Mouse (Mus musculus): ENCODE results near the gene Zbtb16. TPM values are rescaled to one million over a fixed set of nuclear protein-coding genes. Genes with fewer than 3 reads are reported as not detected.

Gene Zbtb16
- 21.0 and 21.6 TPM in 2 replicates for total RNA-seq (2021)
- long read RNA-seq, partial matches to known transcripts = 5 of 20 reads
- long read RNA-seq, other reads (novel, unspliced or antisense) = 12 of 20 reads

DNA sequence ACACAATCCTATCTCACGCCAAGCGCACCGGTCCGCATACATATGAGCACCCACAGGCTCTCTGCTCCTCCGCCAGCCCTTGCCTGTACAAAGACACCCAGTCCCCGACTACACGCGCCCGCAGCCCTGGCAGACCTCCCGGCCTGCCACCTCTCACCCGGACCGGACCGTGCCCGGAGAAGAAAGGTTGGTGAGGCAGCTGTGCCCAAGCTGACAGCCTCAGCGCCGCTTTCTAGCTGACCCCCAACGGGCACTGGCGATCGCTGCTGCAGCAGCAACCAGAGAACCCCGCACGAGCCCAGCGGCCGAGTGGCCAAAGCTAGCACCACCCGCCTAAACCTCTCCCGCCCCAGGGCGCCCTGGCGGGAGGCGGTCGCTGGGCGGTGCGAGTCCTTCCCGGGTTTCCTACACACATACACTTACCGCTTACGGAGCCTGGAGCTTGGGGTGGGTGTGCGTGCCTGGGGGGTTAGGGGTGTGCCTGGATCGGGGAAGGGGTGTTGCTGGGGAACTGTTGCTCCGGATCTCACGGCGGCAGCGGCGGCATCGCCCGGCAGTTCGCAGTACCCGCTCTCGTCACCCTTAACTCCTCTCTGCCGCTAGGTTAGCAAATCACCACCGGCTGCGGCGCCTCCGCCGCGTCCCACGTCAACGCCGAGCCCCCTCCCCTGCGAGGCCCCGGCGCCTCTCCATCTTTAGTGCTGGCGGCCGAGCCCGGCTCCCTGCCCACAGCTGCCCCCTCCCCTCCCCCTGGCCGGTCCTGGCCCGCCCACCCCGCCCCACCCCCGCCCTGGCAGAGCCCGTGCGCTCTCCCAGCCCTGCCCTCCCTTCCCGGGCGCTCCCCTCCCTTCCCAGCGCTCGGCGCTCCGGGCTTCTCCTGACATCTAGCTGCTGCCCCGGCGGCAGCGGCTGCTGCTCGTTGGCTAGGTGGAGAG is at the start of gene Zbtb16:
TSS of gene Zbtb16 (minus strand) at position 592 of the 935 bp plus-strand sequence.
- DNase-seq = peak; percentile 84

DNA sequence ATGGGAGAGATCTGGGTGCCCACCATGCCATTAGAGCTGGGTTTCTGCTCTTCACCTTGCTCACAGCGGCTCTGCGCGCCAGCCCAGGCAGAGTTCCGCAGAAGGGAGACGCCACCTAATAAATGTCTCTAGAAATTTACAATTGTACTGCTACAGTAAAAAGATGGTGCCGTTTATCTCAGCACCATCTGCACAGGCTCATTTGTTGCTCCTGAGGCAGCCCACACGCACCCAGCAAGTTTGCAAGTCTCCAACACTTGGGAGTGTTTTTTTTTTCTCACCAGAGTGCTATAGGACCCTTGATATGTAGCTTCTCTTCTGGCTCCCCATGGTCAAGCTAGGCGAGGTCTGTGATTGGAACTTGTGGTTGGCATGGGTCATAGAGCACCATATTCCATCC is 36.9 kb upstream of the Zbtb16 start:
- DNase-seq = no peak

DNA sequence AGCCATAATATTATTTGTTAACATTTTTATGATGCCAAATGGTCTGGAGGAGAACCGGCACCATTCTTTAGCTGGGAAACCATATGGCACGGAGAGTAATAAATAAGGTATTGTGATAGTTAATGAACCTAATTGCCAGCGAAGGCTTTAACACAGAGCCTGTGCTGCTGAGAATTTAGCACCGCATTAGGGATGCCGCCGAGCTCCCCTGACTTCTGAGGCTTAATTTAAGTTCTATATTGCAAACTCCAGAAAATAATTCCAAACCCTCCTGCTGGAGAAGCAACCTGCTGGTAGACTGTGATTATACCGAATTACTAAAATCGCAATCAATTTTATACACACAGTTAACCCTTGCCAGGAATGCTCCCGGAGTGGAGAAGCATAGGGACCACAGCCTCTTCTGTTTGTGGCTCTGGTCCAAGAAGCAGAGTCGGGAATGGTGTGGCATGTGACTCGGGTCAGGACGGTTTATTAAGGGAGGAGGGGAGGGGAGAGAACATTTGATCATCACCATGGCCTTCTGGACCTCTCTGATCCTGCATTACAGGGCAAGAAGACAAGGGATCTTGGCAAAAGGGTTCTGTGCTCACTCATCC is 30.6 kb upstream of the Zbtb16 start:
- no peak for DNase-seq

GRCm38 (mm10) chr9:48865235-48865634 is 29.2 kb upstream of the Zbtb16 start:
- DNase-seq = no peak

DNA sequence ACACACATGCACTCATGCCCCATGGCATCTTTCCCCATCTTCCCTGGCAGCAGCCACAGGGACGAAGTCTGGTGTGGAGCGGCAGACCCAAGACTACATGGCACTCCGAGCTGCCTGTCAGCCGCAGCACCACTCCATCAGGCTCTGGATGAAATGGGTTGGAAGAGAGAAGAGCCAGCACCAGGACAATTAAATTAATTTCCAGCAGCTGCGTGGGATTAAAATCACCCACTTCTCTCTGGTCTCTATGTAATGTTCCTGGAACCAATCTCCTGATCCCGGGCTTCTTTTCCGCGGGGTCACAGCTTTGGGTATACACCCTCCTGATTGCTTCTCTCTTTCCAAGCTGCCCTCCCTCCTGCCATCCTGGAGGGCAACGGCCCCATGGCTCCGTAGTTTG is 25.5 kb upstream of the Zbtb16 start:
- no peak for DNase-seq

GRCm38 (mm10) chr9:48860526-48860845 is 24.5 kb upstream of the Zbtb16 start:
- DNase-seq = peak; percentile 65

GRCm38 (mm10) chr9:48859828-48860525 is 24.0 kb upstream of the Zbtb16 start:
- no peak for DNase-seq

DNA sequence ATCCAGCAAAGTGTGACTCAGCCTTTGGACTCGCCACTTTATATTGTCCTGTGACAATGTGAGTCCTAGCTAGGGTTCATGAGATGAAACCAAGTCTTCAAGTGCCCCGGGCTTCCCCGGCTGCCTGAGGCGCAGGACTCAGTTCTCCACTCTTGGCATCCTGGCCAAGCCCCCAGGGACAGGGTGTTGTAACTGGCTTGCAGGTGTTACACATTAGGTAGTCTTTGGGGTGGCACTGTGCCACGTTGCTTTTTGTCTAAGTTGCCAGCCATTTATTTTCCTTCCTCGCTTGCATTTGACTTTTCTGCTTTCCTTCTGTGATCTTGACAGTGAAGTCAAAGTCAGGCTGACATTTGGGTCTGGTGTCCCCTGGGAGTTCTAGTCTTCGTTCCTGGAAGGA is 21.9 kb upstream of the Zbtb16 start:
- peak; percentile 23 for DNase-seq

DNA sequence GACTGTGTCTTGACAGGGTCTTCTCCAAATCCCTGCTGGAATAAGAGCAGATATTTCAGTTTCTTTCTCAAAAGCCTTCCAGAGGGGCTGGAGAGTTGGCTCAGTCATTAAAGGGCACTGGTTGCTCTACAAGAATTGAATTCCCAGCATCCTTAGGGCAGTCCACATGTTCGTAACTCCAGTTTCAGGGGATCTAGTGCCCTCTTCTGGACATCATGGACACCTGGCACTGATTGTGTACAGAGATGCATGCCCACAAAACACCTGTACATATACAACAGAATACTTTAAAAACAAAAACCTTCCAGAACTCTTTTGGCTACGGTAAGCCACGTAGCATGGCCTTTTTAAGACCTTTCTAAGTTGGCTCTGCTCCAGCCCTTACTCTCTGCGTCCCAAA is 20.2 kb upstream of the Zbtb16 start:
- no peak for DNase-seq

- no peak for DNase-seq
Measured at GRCm38 (mm10) chr9:48849531-48849930, 13.5 kb upstream of the Zbtb16 start.

DNA sequence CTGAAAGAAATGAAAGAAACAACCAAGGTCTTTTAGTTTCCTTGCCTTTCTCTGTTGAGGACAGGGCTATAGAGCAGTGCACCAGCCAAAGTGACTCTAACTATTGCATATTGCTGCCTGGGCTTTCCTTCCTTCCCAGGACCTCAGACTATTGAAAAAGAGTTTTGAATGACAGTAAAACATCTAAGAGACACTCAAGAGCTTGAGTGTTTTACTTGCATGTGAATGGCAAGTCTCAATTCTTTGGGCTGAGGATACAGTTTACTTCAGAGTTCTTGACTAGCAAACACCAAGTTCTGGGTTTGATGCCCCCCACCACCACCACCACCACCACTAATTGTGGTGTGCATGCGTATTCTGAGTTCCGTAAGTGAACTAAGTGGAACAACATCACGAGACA is 3.5 kb upstream of the Zbtb16 start:
- DNase-seq = no peak

DNA sequence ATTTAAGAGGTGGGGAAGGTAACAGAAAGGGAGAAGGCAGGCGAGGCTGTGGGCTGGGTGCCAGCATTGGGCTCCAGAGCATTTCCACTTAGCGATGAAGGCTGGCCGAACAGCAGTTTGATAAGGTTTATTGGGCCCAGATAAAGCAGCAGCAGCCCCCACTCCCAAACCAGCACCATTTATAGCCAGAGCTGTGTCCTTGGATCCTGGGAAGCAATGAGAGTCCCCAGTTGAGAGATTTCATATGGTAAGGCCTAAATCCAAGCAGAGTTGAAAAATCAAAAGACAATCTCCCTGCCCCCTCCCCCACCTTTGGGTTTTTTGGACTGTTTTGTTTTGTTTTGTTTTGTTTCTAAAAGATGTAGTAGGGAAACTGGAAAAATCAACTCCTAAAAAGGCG is 2.3 kb upstream of the Zbtb16 start:
- no peak for DNase-seq

DNA sequence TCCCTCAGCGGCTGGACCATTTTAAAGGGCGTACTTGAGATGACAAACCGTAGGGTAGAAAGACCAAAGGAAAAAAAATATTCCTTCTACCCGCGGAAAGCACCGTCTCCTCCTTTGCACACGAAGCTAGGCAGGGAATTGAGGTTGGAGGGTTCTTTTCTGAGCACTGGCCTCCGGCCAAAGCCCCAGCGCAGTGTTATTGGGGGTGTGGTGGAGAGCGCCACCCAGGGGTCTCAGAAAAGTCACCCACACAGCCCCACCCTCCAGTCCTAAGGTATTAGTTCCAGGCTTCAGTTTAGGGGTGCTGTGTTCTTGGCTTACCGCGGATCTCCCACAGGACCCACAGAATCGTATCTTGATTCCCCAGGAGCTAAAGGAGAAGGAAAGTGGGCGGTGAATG is 1.2 kb upstream of the Zbtb16 start:
- DNase-seq = no peak

DNA sequence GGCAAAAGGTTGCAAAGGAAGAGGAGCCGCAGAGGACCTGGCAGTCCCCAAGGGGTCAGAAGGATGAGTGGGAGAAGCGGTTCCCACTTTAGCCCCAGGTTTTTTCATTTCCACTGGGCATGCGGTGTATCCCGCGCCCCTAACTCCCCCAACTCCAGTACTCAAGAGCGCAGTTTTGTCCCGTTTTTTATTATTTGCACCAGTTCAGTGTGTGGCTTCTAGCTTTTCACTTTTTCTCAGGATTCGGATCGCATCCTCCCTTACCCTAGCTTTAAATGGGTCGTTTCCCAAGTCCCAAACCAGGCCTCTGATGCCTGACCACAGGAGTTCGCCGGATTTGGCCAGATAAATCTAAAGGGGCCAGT is 526 bp upstream of the Zbtb16 start:
- no peak for DNase-seq

- DNase-seq = peak; percentile 51
Measured at GRCm38 (mm10) chr9:48834541-48835411, 1.2 kb downstream of the Zbtb16 start.

DNA sequence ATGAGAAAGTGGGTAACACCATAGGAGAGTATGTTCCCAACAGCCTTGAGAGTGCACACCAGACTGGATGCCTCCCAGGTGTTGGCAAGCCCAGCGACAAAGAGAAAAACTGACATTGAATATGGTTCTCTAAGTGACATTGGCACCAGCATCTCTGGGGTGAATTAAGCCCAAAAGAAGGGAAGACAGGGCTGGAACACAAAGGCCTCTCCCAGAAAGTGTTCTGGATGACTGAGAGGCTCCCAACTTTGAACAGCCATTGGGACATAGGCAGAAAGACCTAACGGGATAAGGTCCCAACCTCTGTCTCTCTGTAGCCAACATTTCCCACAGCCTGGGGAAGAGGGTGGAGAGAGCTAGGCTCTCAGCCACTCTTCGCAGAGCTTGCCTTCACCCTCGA is 2.0 kb downstream of the Zbtb16 start:
- no peak for DNase-seq

DNA sequence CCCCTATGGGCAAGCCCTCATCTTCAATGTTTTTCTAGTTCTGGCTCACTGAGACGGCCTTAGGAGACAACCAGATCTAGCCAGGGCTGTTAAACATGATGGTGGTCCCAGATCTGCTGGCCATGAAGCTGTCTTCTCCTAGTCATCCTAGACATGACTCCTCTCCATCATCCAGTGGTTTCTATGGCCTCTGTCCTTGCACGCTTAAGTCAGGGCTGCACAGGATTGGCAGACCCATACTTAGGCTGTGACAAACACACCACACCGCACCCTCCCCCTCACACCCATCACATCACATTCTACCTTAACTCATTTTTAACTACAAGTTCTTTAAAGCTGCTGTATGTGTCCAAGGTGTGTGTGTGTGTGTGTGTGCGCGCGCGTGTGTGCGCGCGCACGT is 2.5 kb downstream of the Zbtb16 start:
- DNase-seq = no peak

DNA sequence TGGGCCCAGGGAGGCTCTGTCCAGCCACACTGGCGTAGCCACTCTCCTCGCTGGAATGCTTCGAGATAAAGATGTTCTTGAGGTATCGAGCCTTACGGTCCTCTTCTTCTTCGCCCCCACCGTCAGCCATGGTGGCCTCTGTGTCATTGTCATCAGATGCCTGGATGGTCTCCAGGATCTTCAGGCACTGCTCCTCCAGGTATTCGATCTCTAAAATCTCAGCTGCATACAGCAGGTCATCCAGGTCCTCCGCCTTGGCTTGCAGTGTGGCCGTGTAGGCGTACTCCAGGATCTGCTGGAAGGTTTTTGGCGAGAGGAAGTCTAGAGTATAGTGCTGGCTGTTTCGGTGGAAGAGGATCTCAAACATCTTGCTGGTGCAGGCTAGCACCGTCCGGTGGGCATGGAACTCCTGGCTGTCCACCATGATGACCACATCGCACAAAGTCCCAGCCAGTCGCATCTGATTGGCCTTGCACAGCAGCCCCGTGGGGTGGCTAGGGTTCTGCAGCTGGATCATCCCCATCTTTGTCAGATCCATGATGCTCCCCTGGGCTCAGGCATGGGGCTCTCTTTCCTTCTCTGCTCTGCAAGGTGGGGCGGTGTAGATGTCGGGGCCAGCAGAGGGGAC is 3.4 kb downstream of the Zbtb16 start:
- no peak for DNase-seq

DNA sequence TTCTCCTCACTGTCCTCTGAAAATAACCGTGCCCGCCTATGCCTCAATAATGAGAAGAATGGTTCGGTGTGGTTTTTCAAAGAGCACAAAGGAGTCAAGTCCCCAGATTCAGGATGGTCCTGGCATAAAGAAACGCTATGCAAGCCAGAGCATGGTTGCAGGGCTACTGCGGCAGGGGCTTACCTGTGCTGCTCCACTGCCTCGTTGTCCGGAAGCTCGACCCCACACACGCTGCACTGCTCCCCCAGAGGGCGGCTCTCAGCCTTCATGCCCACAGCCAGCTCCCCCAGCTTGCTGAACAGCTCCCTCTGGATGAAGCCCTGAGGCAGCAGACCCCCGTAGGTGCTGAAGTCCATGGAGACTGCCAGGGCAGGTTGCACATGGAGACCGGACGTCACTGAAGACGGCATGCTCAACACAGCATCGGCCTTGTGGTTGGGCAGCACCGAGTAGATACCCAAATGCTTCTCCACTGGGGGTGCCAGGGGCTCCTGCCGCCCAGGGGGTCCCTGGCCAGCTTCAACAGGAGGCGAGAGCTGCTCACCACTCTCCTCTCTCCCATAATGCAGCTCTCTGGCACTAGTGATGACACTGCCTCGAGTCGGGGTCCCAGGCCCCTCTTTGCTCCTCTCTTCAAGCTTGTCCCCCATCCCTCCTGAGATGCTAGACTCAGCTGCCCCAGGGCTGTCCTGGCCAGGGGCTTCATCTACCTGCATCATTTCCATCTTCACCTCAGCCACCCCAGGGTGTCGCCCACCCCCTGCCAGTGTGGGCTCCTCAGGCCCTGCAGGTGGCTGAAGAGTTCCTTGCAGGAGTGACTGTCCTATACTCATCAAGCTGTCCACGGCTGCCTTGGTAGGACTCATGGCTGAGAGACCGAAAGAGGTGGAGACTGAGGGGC is 4.2 kb downstream of the Zbtb16 start:
- no peak for DNase-seq

DNA sequence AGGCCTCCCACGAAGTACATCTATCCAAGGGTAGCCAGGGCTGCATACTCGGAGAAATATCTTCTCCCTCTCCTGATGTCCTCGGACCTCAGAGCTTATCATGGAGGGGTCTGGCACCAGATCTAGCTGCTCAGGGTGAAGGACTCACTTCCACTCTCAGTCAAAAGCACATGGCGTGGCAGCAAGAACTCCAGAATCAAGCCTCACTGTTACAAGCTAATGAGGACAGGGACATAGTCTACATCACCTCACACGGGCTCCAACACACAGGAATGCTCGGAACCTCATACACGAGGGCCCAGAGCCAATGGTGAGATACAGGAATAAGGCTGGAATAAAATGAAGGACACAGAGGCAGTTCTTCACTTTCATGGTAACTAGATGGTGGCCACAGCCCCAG is 7.2 kb downstream of the Zbtb16 start:
- DNase-seq = no peak
